Mouse (Mus musculus) right cerebral cortex, postnatal 25 days (tissue): ENCODE measurements around the gene Cmss1.

Experiments used
- DNase-seq: peaks from one replicate; pipeline ENCODE4 v3.0.0; 2022

Cmss1 gene

DNA sequence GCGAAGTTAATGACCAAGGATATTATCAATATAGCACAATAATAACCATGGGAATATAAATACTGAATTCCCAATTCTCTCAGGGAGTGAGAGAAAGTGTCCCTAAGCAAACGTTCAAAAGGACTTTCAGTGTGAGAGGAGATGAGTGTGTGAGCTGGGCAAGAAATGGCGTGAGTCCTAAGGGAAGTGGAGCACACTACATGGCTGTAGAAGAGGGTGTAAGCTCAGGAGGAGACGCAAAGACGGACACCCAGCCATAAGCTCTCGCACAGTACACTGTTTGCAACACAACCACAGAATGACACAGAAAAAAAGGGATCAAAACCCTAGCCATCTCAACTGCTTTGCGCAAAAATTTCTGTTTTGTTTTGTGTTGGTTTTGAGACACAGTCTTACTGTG, 93.1 kb downstream of the Cmss1 start:
- no peak for DNase-seq

GRCm38 (mm10) chr16:57509099-57509498, 97.6 kb downstream of the Cmss1 start:
- no peak for DNase-seq

DNA sequence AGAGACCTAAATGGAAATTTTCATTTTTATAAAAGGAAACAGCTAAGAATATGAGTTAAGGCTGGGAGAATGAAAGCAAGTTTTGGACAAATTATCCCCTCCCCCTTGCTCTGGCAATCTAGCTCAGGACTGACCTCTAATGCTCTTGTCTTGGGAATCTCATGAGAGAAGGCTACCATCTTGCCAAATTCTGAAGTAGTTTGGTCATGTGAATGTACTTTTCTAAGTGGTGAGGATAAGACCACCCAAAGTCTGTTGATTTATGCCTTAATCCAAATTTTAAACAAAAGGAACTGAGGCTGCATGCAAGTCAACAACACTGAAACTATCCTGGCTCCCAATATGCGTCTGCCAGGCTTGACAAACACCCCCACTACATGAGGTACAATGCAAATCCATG, 98.3 kb downstream of the Cmss1 start:
- no peak for DNase-seq

DNA sequence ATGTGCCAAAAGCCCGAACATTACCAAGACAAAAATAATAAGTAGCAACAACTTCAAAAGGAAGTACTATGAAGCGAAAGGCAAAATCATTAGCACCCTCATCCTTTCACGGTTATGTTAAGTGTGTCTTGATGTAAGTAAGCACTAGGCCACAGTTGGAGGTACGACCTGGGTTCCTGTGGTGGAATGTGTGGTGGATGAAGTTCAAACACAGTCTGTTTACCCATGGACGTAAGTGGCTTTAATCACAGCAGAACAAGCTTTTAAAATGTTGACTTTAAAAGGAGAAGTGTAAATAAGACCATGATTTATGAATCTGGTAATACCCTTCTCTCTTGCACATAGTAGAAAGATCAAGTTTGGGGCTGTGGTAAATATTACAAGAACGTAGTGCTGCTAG, 100.5 kb downstream of the Cmss1 start:
- no peak for DNase-seq

- DNase-seq, result no peak
These were observed 101.9 kb downstream of the Cmss1 start for GRCm38 (mm10) chr16:57504728-57505127.

DNA sequence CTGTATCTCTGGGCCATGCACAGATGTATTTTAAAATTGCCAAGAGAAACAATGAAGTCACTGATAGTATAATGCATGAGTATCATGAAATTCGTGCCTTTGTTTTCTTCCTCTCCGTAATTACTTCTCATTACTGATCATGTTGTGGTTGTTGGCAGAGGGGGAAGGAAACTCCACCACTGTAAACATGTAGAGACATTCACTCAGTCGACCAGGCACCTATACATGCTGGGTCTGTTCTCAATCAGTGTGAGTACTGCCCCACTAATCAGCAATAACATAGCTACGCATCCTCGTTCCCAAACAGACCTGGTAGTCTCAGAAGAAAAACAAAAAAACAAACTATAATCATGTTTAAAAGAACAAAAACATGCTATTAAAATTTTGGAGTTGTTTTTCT, 103.9 kb downstream of the Cmss1 start:
- no peak for DNase-seq

DNA sequence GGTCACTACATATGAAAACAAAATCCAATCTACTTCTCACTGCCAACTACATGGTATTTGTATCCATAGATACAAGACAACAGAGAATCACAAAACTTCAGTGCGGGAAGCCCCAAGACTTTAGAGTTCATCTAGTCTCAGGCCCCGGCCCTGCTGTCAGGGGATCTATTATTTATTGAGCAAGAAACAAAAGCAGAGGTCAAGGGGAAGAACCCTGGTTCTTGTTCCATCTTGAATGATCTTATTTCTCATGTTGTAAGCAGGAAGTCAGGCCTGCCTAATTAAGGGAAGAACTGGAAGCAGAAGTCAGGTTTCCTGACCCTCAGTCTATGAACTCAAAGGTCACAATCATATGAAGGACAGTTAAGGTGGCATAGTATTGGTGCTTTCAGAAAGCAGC, 104.4 kb downstream of the Cmss1 start:
- no peak for DNase-seq

GRCm38 (mm10) chr16:57500851-57501250, 105.8 kb downstream of the Cmss1 start:
- DNase-seq, result no peak

DNA sequence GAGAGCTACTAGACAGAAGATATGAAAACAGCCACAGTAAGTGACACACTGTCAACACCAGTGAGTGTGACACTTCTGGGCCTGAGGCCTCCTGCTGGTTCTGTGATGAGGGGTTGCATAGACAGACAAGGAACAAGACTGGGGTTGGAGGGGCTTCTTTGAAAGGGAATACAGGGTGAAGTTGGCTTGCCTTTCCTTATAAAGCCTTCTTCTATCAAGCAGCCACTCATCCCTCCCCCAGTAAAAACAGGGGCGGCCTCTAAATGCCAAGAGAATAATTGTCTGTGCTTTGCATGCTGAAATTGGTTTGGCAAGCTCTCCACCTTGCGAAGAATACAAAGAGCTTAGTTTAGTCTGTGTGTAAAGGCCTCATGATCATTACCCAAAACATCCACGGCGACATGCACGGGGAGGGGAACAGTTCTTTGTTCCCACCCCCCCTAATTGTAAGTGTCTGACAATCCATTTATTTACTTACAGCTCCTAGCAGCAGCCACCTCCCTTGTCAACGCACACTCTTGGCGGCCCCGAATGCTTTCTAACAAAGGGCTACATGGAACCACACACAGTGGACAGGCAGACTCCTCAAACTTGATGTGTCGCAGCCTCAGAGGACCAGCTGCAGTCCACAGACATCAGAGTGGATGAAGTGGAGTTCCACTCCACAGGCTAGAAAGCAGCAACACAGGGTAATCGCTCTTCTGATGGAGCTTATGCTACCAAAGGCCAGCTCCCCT, 110.1 kb downstream of the Cmss1 start:
- no peak for DNase-seq

DNA sequence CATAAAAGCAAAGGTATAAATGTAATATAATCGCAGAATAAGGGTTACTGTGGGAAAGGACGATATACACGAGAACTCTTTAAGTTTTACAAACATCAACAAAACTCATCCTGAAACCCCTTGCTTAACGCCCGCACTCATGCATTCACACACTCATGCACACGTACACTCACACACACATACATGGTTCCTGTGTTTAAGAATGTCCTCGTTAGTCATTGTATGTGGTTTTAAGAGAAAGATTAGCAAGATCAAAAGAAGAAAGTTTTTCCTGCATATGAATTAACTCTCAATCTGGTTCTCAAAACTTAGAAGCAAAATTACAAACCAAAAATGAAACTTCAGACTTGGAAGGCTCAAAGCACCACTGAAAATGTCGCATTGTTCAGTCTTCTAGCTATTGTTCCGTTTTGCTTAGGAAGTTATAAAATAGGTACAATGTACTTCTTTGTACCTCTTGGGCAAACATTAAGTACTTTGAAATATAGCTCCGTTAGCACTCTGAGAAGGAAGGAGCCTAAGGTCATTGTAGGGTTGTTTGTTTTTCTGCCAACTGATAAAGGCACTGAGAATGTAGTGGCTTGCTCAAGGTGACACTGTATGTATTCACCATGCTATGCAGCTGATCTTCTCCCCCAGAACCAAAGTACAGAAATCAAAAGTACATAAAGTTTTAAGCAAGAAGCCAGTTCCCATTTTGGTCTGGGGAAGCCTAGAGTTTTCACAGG, 111.0 kb downstream of the Cmss1 start:
- DNase-seq, result no peak

GRCm38 (mm10) chr16:57491853-57492252, 114.8 kb downstream of the Cmss1 start:
- DNase-seq, result no peak

DNA sequence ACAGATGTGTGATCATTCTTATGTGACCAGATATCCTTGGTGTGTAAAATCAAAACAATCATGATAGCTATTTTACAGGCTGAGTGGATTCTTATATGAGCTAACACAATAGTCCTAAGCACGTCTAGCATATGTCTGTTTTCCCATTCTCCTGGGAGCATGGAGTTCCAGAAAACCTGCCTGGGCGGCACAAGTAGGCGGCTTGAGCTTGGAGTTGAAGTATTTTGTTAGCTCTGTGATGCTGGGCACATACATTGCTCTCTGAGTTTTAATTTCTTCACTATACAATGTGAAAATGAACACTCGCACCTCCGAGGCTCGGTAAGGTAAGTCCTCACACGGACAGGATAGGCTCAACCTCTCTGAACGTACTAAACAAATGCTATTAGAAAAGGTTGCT, 116.0 kb downstream of the Cmss1 start:
- no peak for DNase-seq

DNA sequence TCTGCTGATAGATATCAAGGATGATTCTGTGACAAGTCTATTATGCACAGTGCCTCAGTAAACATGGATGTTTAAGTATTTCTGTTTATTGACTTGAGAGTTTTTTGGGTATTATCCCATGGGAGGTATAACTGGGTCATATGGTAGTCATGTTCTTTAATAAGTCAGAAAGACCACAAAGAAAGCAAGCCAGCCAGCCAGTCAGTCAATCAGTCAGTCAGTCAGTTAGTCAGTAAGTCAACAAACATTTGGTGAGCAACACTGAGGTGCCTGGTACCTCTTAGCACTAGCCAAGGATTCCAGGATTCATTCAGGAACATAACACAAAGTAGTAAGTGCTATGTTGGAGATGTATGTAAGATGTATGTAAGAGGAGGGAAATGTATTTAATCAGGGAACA, 118.0 kb downstream of the Cmss1 start:
- DNase-seq, result no peak

GRCm38 (mm10) chr16:57486266-57486665, 120.4 kb downstream of the Cmss1 start:
- DNase-seq, result no peak

DNA sequence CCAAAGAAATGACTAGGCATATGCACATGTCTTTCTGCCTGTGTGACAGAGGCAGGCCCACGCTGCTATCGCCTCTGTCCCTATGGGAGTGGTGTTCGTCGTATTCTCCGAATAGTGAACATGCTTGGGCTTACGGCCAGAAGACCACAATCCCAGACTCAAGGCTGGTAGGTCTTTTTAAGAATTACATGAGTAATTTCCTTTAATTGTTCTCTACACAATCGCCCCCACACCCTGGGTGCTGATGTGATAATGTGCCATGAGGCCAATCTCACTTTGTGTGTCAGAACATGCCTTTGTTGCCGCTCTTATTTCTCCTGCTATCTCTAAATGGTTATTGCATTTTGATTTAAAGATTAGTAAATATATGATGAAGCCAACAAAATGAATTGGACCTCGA, 121.4 kb downstream of the Cmss1 start:
- DNase-seq, result no peak

- DNase-seq, result no peak
These were observed 122.4 kb downstream of the Cmss1 start for GRCm38 (mm10) chr16:57484043-57484795.

GRCm38 (mm10) chr16:57483503-57483902, 123.2 kb downstream of the Cmss1 start:
- no peak for DNase-seq

- DNase-seq, result no peak
These were observed 123.8 kb downstream of the Cmss1 start for GRCm38 (mm10) chr16:57482911-57483310.

DNA sequence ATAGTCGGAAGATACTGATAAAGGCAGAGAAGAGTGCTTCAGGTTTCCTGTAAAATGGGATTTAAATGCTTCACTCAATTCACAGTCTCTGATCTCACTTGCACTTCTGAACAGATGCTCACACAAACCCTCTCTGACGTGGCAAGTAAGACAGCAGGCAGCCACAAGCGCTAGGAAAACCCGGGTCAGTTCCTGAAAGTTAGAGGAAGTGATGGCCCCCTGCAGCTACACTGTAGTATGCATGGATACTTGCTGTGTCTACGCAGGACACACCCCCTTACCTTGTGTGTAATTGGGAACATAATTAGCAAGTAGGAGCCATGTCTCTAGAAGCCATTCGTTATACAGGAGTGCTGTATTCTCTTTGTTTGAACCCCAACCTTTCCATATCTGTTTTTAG, 124.4 kb downstream of the Cmss1 start:
- DNase-seq, result no peak

DNA sequence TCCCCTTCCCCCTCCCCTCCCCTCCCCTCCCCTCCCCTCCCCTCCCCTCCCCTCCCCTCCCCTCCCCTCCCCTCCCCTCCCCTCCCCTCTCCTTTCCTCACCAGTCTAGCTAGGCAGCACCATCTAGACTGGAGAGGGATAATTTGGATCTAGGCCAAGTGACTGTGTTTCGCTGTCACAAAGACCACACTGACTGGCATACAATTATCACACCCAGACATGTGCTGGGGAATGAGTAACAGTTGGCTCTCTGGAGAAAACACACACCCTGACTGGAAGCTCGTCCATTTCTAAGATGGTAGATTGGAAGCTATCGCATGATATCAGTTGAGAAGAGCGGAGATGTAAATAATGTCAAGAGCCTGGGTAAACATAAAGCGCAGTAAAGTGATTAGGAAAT, 126.9 kb downstream of the Cmss1 start:
- DNase-seq, result no peak

- DNase-seq, result no peak
These were observed 128.2 kb downstream of the Cmss1 start for GRCm38 (mm10) chr16:57478451-57478850.

- no peak for DNase-seq
These were observed 133.1 kb downstream of the Cmss1 start for GRCm38 (mm10) chr16:57473415-57474085.

GRCm38 (mm10) chr16:57471071-57471470, 135.6 kb downstream of the Cmss1 start:
- no peak for DNase-seq
